Mouse (Mus musculus) ES-Bruce4 (cell line): ENCODE data around the gene AW011738. TPM values are rescaled to one million over a fixed set of nuclear protein-coding genes. Genes with fewer than 3 reads are reported as not detected.
A peak's percentile ranks its signal among the peaks of the same experiment; 100 is the strongest.

Source experiments
- H3K27ac ChIP-seq: 2 replicates; pipeline ENCODE4 v1.5.1; 2012; ENCODE audit warnings: low read length, inconsistent platforms; ENCODE audit not compliant: insufficient read depth
- H3K27me3 ChIP-seq: 2 replicates; pipeline ENCODE4 v1.6.1; 2012; ENCODE audit warnings: mild to moderate bottlenecking, low read length, inconsistent platforms; ENCODE audit not compliant: control insufficient read depth, poor library complexity, insufficient read depth, severe bottlenecking
- H3K36me3 ChIP-seq: 2 replicates; pipeline ENCODE4 v1.6.1; 2012; ENCODE audit warnings: inconsistent platforms, mild to moderate bottlenecking, low read length, moderate library complexity; ENCODE audit not compliant: control insufficient read depth, poor library complexity, insufficient read depth, severe bottlenecking
- H3K4me1 ChIP-seq: one replicate; pipeline ENCODE4 v1.8.1; 2011; ENCODE audit warnings: low read length; ENCODE audit not compliant: control insufficient read depth, insufficient read depth
- H3K4me3 ChIP-seq: 2 replicates; pipeline ENCODE4 v1.5.1; 2011; ENCODE audit warnings: low read depth, mild to moderate bottlenecking, low read length
- H3K9ac ChIP-seq: 2 replicates; pipeline ENCODE4 v1.6.1; 2012; ENCODE audit warnings: low read depth, mild to moderate bottlenecking, inconsistent platforms; ENCODE audit not compliant: poor library complexity, severe bottlenecking
- H3K9me3 ChIP-seq: replicated peaks from 2 replicates; pipeline ENCODE4 v1.6.1; 2012; ENCODE audit warnings: mild to moderate bottlenecking, low read length, inconsistent platforms; ENCODE audit not compliant: control insufficient read depth, poor library complexity, insufficient read depth, severe bottlenecking
- CTCF ChIP-seq: IDR thresholded peaks from one replicate; pipeline ENCODE4 v1.8.1; 2011; ENCODE audit warnings: low read depth, low read length
- EP300 ChIP-seq: IDR thresholded peaks from 2 replicates; pipeline ENCODE4 v1.6.1; 2011; ENCODE audit warnings: low read depth, low read length; ENCODE audit not compliant: insufficient read depth
- POLR2A ChIP-seq: IDR thresholded peaks from one replicate; pipeline ENCODE4 v1.8.1; 2011; ENCODE audit warnings: low read length; ENCODE audit not compliant: insufficient read depth
- polyA plus RNA-seq: library from polyadenylated mRNA; stranded (reverse); fragments of >200 nt; gene quantifications from 2 replicates; pipeline ENCODE4 v1.2.4, GENCODE M21; 2011; ENCODE audit warnings: low read depth; ENCODE audit not compliant: missing spikeins, insufficient read depth, insufficient read length

AW011738 gene
- polyA plus RNA-seq, 1 experiment: 0.54 TPM

DNA sequence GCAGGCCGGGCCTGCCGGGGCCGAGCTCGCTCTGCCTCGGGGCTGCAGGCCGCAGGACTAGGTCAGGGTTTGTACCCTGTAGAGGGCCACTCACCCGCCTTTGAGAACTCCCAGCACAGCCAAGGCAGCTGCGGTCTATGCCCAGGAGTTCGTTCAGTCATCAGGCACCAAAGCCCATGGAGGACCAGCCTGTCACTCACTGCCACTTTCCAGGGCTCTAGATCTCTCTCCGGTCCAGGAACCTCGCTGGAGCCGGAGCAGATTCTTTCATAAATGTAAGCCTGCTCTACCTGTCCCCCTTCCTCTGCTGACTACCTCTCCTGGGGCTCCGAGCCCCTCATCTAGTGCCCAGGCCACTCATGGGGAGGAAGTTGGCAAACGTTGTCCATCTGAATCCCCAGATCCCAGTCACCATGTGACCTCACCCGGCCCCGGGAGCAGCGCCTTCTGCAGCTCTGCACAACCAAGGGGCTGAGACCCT lies 31.0 kb downstream of the AW011738 start:
- Histone ChIP-seq H3K27me3 (no peaks in the 10 kb centered on the region), H3K27ac (no peak overlapping the region), H3K9me3 (no peaks in the 10 kb centered on the region), H3K4me3 (peak overlapping the region; percentile 82), H3K36me3 (peaks cover 16% of the 10 kb centered on the region), H3K4me1 (no peaks in the 10 kb centered on the region), H3K9ac (peak overlapping the region; percentile 68)
- TF ChIP-seq POLR2A (no peak), CTCF (no peak), EP300 (no peak)

DNA sequence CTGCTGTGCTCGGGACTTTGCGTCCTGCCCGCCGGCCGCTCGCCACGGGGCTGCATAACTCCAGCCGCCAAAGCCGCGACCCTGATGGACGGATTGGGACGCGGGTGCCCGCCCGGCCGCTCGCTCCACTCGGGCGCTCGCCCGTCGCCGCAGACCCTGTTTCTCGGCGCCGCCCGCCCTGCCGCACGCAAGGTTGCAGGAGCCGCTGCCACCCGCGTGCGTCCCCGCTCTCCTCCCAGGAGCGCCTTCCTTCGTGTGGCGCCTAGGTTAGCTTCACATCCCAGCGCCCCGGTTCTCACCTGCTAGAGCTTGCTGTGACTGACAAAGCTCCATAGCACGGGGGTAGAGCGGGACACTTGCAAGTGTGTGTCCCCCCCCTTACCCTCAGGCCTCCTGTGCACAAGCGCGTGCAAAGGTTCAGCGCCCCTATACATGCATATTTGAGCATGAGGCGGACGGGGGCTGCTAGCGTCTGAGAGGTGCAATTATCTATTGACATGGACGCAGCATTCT lies 31.7 kb downstream of the AW011738 start, which contains the start of gene Plekhn1:
Gene Plekhn1, minus strand, starts transcription at position 157 of the 513 bp plus-strand sequence.
- Histone ChIP-seq H3K27me3 (no peaks in the 10 kb centered on the region), H3K4me1 (no peaks in the 10 kb centered on the region), H3K9me3 (no peaks in the 10 kb centered on the region), H3K4me3 (peak within 1 kb of the TSS; percentile 82), H3K36me3 (peaks cover 23% of the 10 kb centered on the region), H3K27ac (no peak within 1 kb of the TSS), H3K9ac (peak within 1 kb of the TSS; percentile 93)
- TF ChIP-seq CTCF (no peak), EP300 (no peak), POLR2A (no peak)

DNA sequence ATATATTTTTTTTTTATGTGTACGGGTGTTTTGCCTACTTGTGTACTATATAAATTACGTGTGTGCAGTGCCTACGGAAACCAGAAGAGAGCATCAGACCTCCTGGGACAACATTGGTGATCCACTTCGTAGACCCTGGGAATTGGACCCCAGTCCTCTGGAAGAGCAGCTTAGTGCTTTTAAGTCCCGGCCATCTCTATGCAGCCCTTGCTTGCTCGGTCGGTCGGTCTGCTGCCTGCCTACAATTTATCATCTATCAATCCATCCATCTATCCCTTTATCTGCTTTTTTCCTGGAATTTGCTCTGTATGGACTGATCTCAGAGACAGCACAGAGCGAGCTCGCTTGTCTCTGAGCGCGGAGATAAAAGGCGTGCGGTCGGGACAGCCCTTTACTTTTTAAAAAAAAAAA lies 32.3 kb downstream of the AW011738 start:
- Histone ChIP-seq H3K27ac (no peak overlapping the region), H3K36me3 (peaks cover 30% of the 10 kb centered on the region), H3K27me3 (no peaks in the 10 kb centered on the region), H3K9me3 (no peaks in the 10 kb centered on the region), H3K4me1 (no peaks in the 10 kb centered on the region), H3K4me3 (peak overlapping the region; percentile 78), H3K9ac (peak overlapping the region; percentile 93)
- TF ChIP-seq CTCF (no peak), POLR2A (no peak), EP300 (no peak)

DNA sequence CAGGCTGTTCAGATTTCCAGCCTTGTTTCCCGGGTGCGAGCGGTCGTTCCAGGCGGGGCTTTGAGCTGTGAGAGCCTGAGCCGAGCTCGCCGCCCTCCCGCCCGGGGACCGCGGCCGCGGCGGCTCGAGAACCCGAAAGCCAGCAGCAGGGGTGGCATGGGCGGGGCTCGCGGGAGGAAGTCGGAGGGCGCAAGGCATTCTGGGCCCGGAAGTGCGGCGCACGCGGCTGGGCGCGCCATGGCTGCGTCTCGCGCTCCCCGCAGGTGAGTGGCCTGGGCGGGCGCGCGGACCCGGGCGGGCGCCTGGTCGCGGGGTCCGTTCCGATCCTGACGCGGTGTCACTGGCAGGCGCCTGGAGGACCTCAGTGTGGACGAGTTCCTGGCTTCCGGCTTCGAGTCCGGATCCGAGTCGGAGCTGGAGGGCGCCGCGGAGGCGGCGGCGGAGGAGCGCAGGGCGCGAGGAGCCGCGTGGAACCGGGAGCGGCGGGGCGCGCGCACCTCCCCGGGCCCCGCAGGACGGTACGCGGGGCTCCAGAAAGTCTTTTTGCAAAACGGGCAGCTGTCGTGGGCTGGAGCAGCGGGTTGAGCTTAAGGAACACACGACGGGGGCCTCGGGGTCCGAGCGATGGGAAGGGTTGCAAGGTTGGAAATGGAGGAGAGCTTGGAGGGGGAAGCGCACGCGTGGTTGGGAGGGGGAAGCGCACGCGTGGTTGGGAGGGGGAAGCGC lies 32.9 kb downstream of the AW011738 start, which contains the start of gene Noc2l:
Gene Noc2l, plus strand, starts transcription at position 203 of the 726 bp plus-strand sequence.
- no peaks in the 10 kb centered on the region for H3K9me3 ChIP-seq
- peak within 1 kb of the TSS; percentile 93 for H3K27ac ChIP-seq
- TF ChIP-seq POLR2A (peak; percentile 22), CTCF (no peak), EP300 (peak; percentile 64; the same call in 1 of the 2 replicates)
- H3K4me1 ChIP-seq: no peaks in the 10 kb centered on the region
- H3K36me3 ChIP-seq: peaks cover 36% of the 10 kb centered on the region
- H3K4me3 ChIP-seq: peak within 1 kb of the TSS; percentile 90
- H3K9ac ChIP-seq: peak within 1 kb of the TSS; percentile 93
- no peaks in the 10 kb centered on the region for H3K27me3 ChIP-seq

DNA sequence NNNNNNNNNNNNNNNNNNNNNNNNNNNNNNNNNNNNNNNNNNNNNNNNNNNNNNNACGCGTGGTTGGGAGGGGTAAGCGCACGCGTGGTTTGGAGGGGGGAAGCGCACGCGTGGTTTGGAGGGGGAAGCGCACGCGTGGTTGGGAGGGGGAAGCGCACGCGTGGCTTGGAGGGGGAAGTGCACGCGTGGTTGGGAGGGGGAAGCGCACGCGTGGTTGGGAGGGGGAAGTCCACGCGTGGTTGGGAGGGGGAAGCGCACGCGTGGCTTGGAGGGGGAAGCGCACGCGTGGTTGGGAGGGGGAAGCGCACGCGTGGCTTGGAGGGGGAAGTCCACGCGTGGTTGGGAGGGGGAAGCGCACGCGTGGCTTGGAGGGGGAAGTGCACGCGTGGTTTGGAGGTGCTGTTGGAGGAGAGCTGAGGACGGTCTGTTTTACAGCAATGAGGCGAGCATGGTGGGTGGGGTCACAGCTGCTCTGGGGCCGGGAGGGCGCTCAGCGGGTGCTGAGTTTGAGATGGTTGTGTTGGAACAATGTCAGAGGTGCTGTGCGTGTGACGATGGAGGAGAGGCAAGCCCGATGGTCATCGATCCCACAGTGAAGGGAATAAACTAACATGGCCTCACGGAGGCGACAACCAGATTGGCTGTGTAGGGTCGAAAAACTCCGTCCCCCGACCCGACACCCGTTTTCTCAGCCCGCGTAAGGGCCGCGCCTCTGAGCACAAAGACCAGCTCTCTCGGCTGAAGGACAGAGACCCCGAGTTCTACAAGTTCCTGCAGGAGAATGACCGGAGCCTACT lies 33.7 kb downstream of the AW011738 start:
- H3K36me3 ChIP-seq: peaks cover 44% of the 10 kb centered on the region
- H3K4me1 ChIP-seq: no peaks in the 10 kb centered on the region
- TF ChIP-seq CTCF (no peak), EP300 (no peak), POLR2A (no peak)
- H3K4me3 ChIP-seq: peak overlapping the region; percentile 90
- H3K27me3 ChIP-seq: no peaks in the 10 kb centered on the region
- H3K9me3 ChIP-seq: no peaks in the 10 kb centered on the region
- peak overlapping the region; percentile 93 for H3K9ac ChIP-seq
- H3K27ac ChIP-seq: no peak overlapping the region
